Comparison of ENCODE assay signal across 9 mouse cellular contexts in the genomic region with DNA sequence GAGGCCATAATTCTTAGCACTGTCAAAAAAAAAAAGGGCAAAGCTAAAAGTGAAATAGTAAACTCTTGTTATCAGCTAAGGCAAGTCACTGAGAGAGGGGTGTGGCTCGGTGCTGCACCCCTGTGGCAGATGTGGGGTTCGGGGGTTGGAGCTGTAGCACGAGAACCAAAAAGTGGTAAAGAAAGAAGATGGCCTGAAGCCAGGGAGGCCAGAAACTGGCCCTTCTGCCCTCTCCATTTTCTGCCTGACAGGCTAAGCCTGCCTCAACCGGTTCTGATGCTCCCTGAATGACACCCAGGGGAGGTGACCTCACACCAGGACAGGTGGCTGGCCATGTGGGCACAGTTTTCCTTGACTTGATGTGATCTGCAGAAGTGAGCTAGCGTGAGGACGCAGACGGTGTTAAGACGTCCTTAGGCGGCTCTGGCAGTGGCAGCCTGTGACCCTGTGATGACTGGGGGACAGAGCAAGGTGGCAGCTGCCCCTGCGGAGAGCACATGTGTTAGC. TPM values are rescaled to one million over a fixed set of nuclear protein-coding genes. Genes with fewer than 3 reads are reported as not detected.
DNase-seq lines count a peak whose midpoint lies in the region; ATAC-seq and TF ChIP-seq lines count a peak whose summit lies in the region.
"Had no signal": no experiment of that assay in that cellular context is flagged by ENCODE, and none has a peak within 500 bp of the region (broad histone marks: within the 10 kb centered on the region; RNA-seq: fewer than 3 reads in every experiment).

No protein-coding gene starts in this region.

- H3K27ac ChIP-seq in heart, adult 2 months = peak overlapping the region; percentile 75
- H3K27ac ChIP-seq in bone marrow, adult 2 months (ENCODE audit: control insufficient read depth, insufficient read depth, low read depth, low read length, poor library complexity) = peak overlapping the region; percentile 90
- peak overlapping the region; percentile 71 for H3K27ac ChIP-seq in hindbrain, embryonic 14.5 days
- H3K27ac ChIP-seq in liver, adult 2 months (replicated peaks; ENCODE audit: insufficient read depth, low read depth, low read length) = no peak overlapping the region
- no peak overlapping the region for H3K27ac ChIP-seq in midbrain, embryonic 11.5 days (ENCODE audit: low read depth, low read length)
- H3K27ac ChIP-seq: midbrain, embryonic 12.5 days had no signal

- no peak overlapping the region for H3K4me3 ChIP-seq in heart, adult 2 months
- H3K4me3 ChIP-seq in bone marrow, adult 2 months (replicated peaks; ENCODE audit: control insufficient read depth, low read depth, low read length) = peak overlapping the region; percentile 7
- no peak overlapping the region for H3K4me3 ChIP-seq in hindbrain, embryonic 14.5 days (replicated peaks; ENCODE audit: low read length)
- no peak overlapping the region for H3K4me3 ChIP-seq in liver, adult 2 months (ENCODE audit: insufficient read depth, low read depth, low read length)
- H3K4me3 ChIP-seq in midbrain, embryonic 11.5 days (ENCODE audit: low read depth, low read length) = no peak overlapping the region
- H3K4me3 ChIP-seq: midbrain, embryonic 12.5 days had no signal

- ATAC-seq in hindbrain, embryonic 14.5 days (ENCODE audit: low FRiP score) = no peak
- ATAC-seq in midbrain, embryonic 11.5 days (ENCODE audit: low FRiP score) = no peak

- H3K4me2 ChIP-seq in hindbrain, embryonic 14.5 days (replicated peaks) = no peak overlapping the region
- H3K4me2 ChIP-seq in midbrain, embryonic 11.5 days = no peak overlapping the region
- H3K4me2 ChIP-seq: midbrain, embryonic 12.5 days had no signal

- H3K36me3 ChIP-seq in heart, adult 2 months (ENCODE audit: control insufficient read depth, insufficient read depth, low read length) = no peaks in the 10 kb centered on the region; the same call in 1 of the 2 replicates
- H3K36me3 ChIP-seq in hindbrain, embryonic 14.5 days (replicated peaks; ENCODE audit: control insufficient read depth, insufficient read depth) = 0 out of 2 replicates have a peak, but pooled peaks cover under 1% of the 10 kb centered on the region
- H3K36me3 ChIP-seq in liver, adult 2 months (ENCODE audit: control insufficient read depth, insufficient read depth, low read length) = peaks cover 9% of the 10 kb centered on the region
- H3K36me3 ChIP-seq in midbrain, embryonic 11.5 days (ENCODE audit: control insufficient read depth, insufficient read depth, low read length) = no peaks in the 10 kb centered on the region

- no peaks in the 10 kb centered on the region for H3K9me3 ChIP-seq in hindbrain, embryonic 14.5 days (ENCODE audit: control insufficient read depth, low read length)
- no peaks in the 10 kb centered on the region for H3K9me3 ChIP-seq in midbrain, embryonic 11.5 days (ENCODE audit: control insufficient read depth, low read length)
- H3K9me3 ChIP-seq: midbrain, embryonic 12.5 days had no signal

- H3K79me2 ChIP-seq in heart, adult 2 months (replicated peaks; ENCODE audit: control insufficient read depth, insufficient read depth, low read length) = no peaks in the 10 kb centered on the region
- peaks cover 32% of the 10 kb centered on the region for H3K79me2 ChIP-seq in liver, adult 2 months (ENCODE audit: control insufficient read depth, insufficient read depth, low read length)

- intact Hi-C loops in heart, adult 2 months (cut with DNase I) = no loop called here

- TF ChIP-seq POLR2A in heart, adult 2 months (IDR thresholded peaks at IDR 0.05; ENCODE audit: insufficient read depth, low read depth, low read length) = no peak
- TF ChIP-seq POLR2A in bone marrow, adult 2 months (IDR thresholded peaks at IDR 0.05; ENCODE audit: borderline replicate concordance, control insufficient read depth, low read depth, low read length) = no peak
- no peak for TF ChIP-seq POLR2A in liver, adult 2 months (IDR thresholded peaks at IDR 0.05; ENCODE audit: extremely low read depth, insufficient read depth, low read length)

- peak; percentile 41 for TF ChIP-seq CTCF in heart, adult 2 months (IDR thresholded peaks at IDR 0.05)
- peak; percentile 66 for TF ChIP-seq CTCF in bone marrow, adult 2 months (IDR thresholded peaks at IDR 0.05; ENCODE audit: control insufficient read depth, insufficient read depth, low read length)
- TF ChIP-seq CTCF in liver, adult 2 months (IDR thresholded peaks at IDR 0.05; ENCODE audit: low read depth, low read length) = peak; percentile 32

- WGBS in heart, adult 2 months = 53% methylated on average over 10 of the region's 10 CpGs
- 20% methylated on average over 10 of the region's 10 CpGs for WGBS in bone marrow, adult 2 months
- WGBS in hindbrain, embryonic 14.5 days = 55% methylated on average over 10 of the region's 10 CpGs
- 67% methylated on average over 10 of the region's 10 CpGs for WGBS in liver, adult 2 months
- 55% methylated on average over 10 of the region's 10 CpGs for WGBS in midbrain, embryonic 11.5 days

- no peaks in the 10 kb centered on the region for H3K27me3 ChIP-seq in heart, adult 2 months (ENCODE audit: control insufficient read depth, insufficient read depth, low read length)
- H3K27me3 ChIP-seq in hindbrain, embryonic 14.5 days (ENCODE audit: control insufficient read depth, insufficient read depth, low read length) = no peaks in the 10 kb centered on the region
- H3K27me3 ChIP-seq in liver, adult 2 months (ENCODE audit: control insufficient read depth, insufficient read depth, low read length) = no peaks in the 10 kb centered on the region
- H3K27me3 ChIP-seq in midbrain, embryonic 11.5 days (ENCODE audit: control insufficient read depth, insufficient read depth, low read length) = no peaks in the 10 kb centered on the region
- H3K27me3 ChIP-seq: midbrain, embryonic 12.5 days had no signal

- H3K4me1 ChIP-seq in heart, adult 2 months (ENCODE audit: control insufficient read depth, insufficient read depth, low read length) = peaks cover 17% of the 10 kb centered on the region
- H3K4me1 ChIP-seq in bone marrow, adult 2 months (ENCODE audit: control insufficient read depth, insufficient read depth, low read length) = peaks cover 13% of the 10 kb centered on the region
- peaks cover 29% of the 10 kb centered on the region for H3K4me1 ChIP-seq in hindbrain, embryonic 14.5 days (replicated peaks; ENCODE audit: control insufficient read depth, insufficient read depth, low read length)
- peaks cover 24% of the 10 kb centered on the region for H3K4me1 ChIP-seq in liver, adult 2 months (ENCODE audit: control insufficient read depth, insufficient read depth, low read length)
- peaks cover 6% of the 10 kb centered on the region; the same call in 1 of the 2 replicates for H3K4me1 ChIP-seq in midbrain, embryonic 11.5 days (ENCODE audit: control insufficient read depth, insufficient read depth, low read length)

- no peak for TF ChIP-seq EP300 in heart, adult 2 months (IDR thresholded peaks at IDR 0.05; ENCODE audit: insufficient read depth, low read depth, low read length)

- peak in 1 of 2 experiments; percentile 19 for DNase-seq in heart, adult 2 months
- no peak for DNase-seq in heart, adult 8-10 months (ENCODE audit: low spot score)
- no peak for DNase-seq in hindbrain, embryonic 14.5 days (ENCODE audit: low spot score)
- DNase-seq in liver, adult 2 months (ENCODE audit: extremely low read depth, low read depth, low spot score) = no peak
- DNase-seq in spleen, postnatal 4 days (ENCODE audit: low spot score in 2 of 2) = peak; percentile 85 to 89
- DNase-seq in midbrain, embryonic 11.5 days (ENCODE audit: low spot score, missing footprints) = no peak
- no peak for DNase-seq in gastrocnemius, postnatal 10 days

- no peak overlapping the region for H3K9ac ChIP-seq in heart, adult 2 months (ENCODE audit: low read depth, low read length)
- H3K9ac ChIP-seq in hindbrain, embryonic 14.5 days = no peak overlapping the region
- no peak overlapping the region for H3K9ac ChIP-seq in liver, adult 2 months (ENCODE audit: low read depth, low read length)
- H3K9ac ChIP-seq in midbrain, embryonic 11.5 days (ENCODE audit: low read length) = no peak overlapping the region
- H3K9ac ChIP-seq: midbrain, embryonic 12.5 days had no signal

RNA-seq across cellular contexts. Expression of a gene that starts 10.5 kb away (rescaled TPM):
- 10 to 100 TPM; 30.7 to 35.1 TPM for total RNA-seq in heart, adult 2 months (2021)
- polyA plus RNA-seq in heart, adult 2 months (2012; rRNA removed) = 53.7 and 59.7 TPM in 2 replicates
- total RNA-seq in heart, adult 8-10 months (2022) = 10 to 100 TPM; 34.8 to 36.7 (median 36.3) TPM
- polyA plus RNA-seq in bone marrow, adult 2 months (2011; ENCODE audit: insufficient read depth, insufficient read length, low replicate concordance, missing spikeins) = 34.6 and 46.7 TPM in 2 replicates
- 13.4 and 15.7 TPM in 2 replicates for polyA plus RNA-seq in hindbrain, embryonic 14.5 days (2014; fragmentation: Nextera tagmentation; extraction: Ambion mirVana)
- 7.6 and 11.5 TPM in 2 replicates for total RNA-seq in liver, adult 2 months (2014; rRNA removed)
- polyA plus RNA-seq in liver, adult 2 months (2012; rRNA removed) = 51.9 and 78.1 TPM in 2 replicates
- polyA plus RNA-seq in midbrain, embryonic 11.5 days (2014; fragmentation: Nextera tagmentation; extraction: Ambion mirVana) = 8.6 and 10.8 TPM in 2 replicates
- total RNA-seq in gastrocnemius, postnatal 10 days (2021) = 10 to 100 TPM; 67.1 to 71.2 TPM

RNA-seq across cellular contexts. Expression of a gene that starts 10.8 kb away (rescaled TPM):
- total RNA-seq in heart, adult 2 months (2021) = not detected
- 0.14 and 0.20 TPM in 2 replicates for polyA plus RNA-seq in heart, adult 2 months (2012; rRNA removed)
- under 1 TPM in 2 of 4 experiments, not detected in 2; 0.14 to 0.22 TPM for total RNA-seq in heart, adult 8-10 months (2022)
- polyA plus RNA-seq in bone marrow, adult 2 months (2011; ENCODE audit: insufficient read depth, insufficient read length, low replicate concordance, missing spikeins) = 3.7 and 7.2 TPM in 2 replicates
- 1.5 and 1.9 TPM in 2 replicates for polyA plus RNA-seq in hindbrain, embryonic 14.5 days (2014; fragmentation: Nextera tagmentation; extraction: Ambion mirVana)
- total RNA-seq in liver, adult 2 months (2014; rRNA removed) = 0.09 TPM in 1 of 2 replicates, not detected in the other
- 0.15 and 0.22 TPM in 2 replicates for polyA plus RNA-seq in liver, adult 2 months (2012; rRNA removed)
- polyA plus RNA-seq in midbrain, embryonic 11.5 days (2014; fragmentation: Nextera tagmentation; extraction: Ambion mirVana) = 0.25 and 0.51 TPM in 2 replicates
- total RNA-seq in gastrocnemius, postnatal 10 days (2021) = under 1 TPM; 0.40 to 0.50 TPM

RNA-seq across cellular contexts. Expression of a gene that starts 34.4 kb away (rescaled TPM):
- total RNA-seq in heart, adult 2 months (2021) = 10 to 100 TPM; 14.2 to 16.0 TPM
- 15.3 and 21.7 TPM in 2 replicates for polyA plus RNA-seq in heart, adult 2 months (2012; rRNA removed)
- 10 to 100 TPM; 14.3 to 17.9 (median 15.3) TPM for total RNA-seq in heart, adult 8-10 months (2022)
- 1.9 and 3.4 TPM in 2 replicates for polyA plus RNA-seq in bone marrow, adult 2 months (2011; ENCODE audit: insufficient read depth, insufficient read length, low replicate concordance, missing spikeins)
- 20.1 and 20.6 TPM in 2 replicates for polyA plus RNA-seq in hindbrain, embryonic 14.5 days (2014; fragmentation: Nextera tagmentation; extraction: Ambion mirVana)
- total RNA-seq in liver, adult 2 months (2014; rRNA removed) = 4.4 and 5.9 TPM in 2 replicates
- polyA plus RNA-seq in liver, adult 2 months (2012; rRNA removed) = 9.1 and 10.5 TPM in 2 replicates
- 7.9 and 8.9 TPM in 2 replicates for polyA plus RNA-seq in midbrain, embryonic 11.5 days (2014; fragmentation: Nextera tagmentation; extraction: Ambion mirVana)
- total RNA-seq in gastrocnemius, postnatal 10 days (2021) = 1 to 10 TPM; 4.7 to 6.2 TPM

RNA-seq across cellular contexts. Expression of a gene that starts 34.6 kb away (rescaled TPM):
- 10 to 100 TPM; 21.4 to 22.5 TPM for total RNA-seq in heart, adult 2 months (2021)
- polyA plus RNA-seq in heart, adult 2 months (2012; rRNA removed) = 16.2 and 18.2 TPM in 2 replicates
- 10 to 100 TPM; 21.0 to 24.7 (median 23.0) TPM for total RNA-seq in heart, adult 8-10 months (2022)
- 17.2 and 32.0 TPM in 2 replicates for polyA plus RNA-seq in bone marrow, adult 2 months (2011; ENCODE audit: insufficient read depth, insufficient read length, low replicate concordance, missing spikeins)
- 27.8 and 29.8 TPM in 2 replicates for polyA plus RNA-seq in hindbrain, embryonic 14.5 days (2014; fragmentation: Nextera tagmentation; extraction: Ambion mirVana)
- total RNA-seq in liver, adult 2 months (2014; rRNA removed) = 15.2 and 19.8 TPM in 2 replicates
- polyA plus RNA-seq in liver, adult 2 months (2012; rRNA removed) = 24.2 and 24.6 TPM in 2 replicates
- 26.4 and 32.2 TPM in 2 replicates for polyA plus RNA-seq in midbrain, embryonic 11.5 days (2014; fragmentation: Nextera tagmentation; extraction: Ambion mirVana)
- total RNA-seq in gastrocnemius, postnatal 10 days (2021) = 10 to 100 TPM; 22.4 to 23.9 TPM

RNA-seq across cellular contexts. Expression of a gene that starts 56.0 kb away (rescaled TPM):
- not detected for total RNA-seq in heart, adult 2 months (2021)
- 0.16 TPM in 1 of 2 replicates, not detected in the other for polyA plus RNA-seq in heart, adult 2 months (2012; rRNA removed)
- total RNA-seq in heart, adult 8-10 months (2022) = not detected
- not detected in 2 replicates for polyA plus RNA-seq in bone marrow, adult 2 months (2011; ENCODE audit: insufficient read depth, insufficient read length, low replicate concordance, missing spikeins)
- 0.53 and 1.1 TPM in 2 replicates for polyA plus RNA-seq in hindbrain, embryonic 14.5 days (2014; fragmentation: Nextera tagmentation; extraction: Ambion mirVana)
- total RNA-seq in liver, adult 2 months (2014; rRNA removed) = not detected in 2 replicates
- polyA plus RNA-seq in liver, adult 2 months (2012; rRNA removed) = not detected in 2 replicates
- polyA plus RNA-seq in midbrain, embryonic 11.5 days (2014; fragmentation: Nextera tagmentation; extraction: Ambion mirVana) = not detected in 2 replicates
- total RNA-seq in gastrocnemius, postnatal 10 days (2021) = not detected
- polyA plus RNA-seq: midbrain, embryonic 12.5 days had no signal

Comparison
In these comparisons a context has a peak if more than half of its experiments do, and no peak if none do; other contexts are left out.
1. DNase-seq: peak in spleen, postnatal 4 days (2 of 2); none in heart, adult 8-10 months (single experiment), hindbrain, embryonic 14.5 days (single experiment), liver, adult 2 months (single experiment), midbrain, embryonic 11.5 days (single experiment) and gastrocnemius, postnatal 10 days (single experiment).
2. H3K27ac ChIP-seq: peak in heart, adult 2 months (single experiment), bone marrow, adult 2 months (single experiment) and hindbrain, embryonic 14.5 days (single experiment); none in liver, adult 2 months (single experiment) and midbrain, embryonic 11.5 days (single experiment).
3. Peak in every context shown above with its lines, with median percentiles within 50 percentile points of each other: CTCF ChIP-seq.